Mouse (Mus musculus): Measurements from ENCODE around the gene Dhh. TPM values are rescaled to one million over a fixed set of nuclear protein-coding genes. Genes with fewer than 3 reads are reported as not detected.

The Dhh gene
- total RNA-seq, 2 experiments from 2014 or later, result 1.7 to 1.9 TPM

GRCm38 (mm10) chr15:98853161-98853937, 45.0 kb downstream of the Dhh start:
- intact Hi-C loops (cut with DNase I), result no loop called here

DNA sequence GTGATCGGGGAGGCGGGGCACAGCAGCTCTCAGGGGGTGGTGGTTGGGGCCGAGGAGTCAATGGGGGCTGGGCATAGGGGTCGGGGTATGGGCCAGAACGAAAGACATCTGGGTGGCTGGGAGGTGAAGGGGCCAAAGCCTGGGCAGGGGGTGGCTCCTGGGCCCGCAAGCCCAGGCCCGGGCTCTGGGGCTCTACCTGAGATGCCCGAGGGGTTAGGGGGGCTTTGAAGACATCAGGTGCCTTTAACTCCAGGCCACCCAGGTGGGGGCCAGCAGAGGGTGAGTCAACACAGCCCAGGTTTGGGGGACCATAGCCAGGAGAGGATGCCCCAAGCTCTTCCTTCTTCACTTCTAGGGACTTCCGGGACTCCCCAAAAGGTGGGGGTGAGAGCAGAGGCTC, 45.6 kb downstream of the Dhh start:
- intact Hi-C loops (cut with DNase I), result no loop called here
- DNase-seq, result no peak

More at GRCm38 (mm10) chr15:98853161-98853937, 45.0 kb downstream of the Dhh start:
- DNase-seq, result no peak

DNA sequence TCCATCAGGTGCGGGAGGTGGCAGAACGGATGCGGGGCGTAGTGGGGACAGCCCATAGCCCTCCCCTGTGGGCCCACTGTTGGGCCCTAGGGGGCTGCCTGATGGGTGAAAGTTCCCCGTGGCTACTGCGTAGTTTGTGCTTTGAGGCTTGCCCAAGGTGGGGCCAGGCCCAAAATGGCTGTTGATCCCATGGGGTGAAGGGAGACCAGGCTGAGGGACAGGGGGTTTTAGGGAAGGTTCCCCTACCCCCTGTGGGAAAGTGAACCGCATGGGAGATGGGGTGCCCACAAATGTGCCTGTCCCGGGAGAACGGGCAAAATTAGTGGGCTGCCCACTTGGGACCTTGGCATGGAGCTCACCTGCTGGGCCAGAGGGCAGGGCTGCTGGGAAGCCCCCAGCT, 46.3 kb downstream of the Dhh start:
- intact Hi-C loops (cut with DNase I), result no loop called here
- DNase-seq, result no peak

GRCm38 (mm10) chr15:98851229-98851818, 47.0 kb downstream of the Dhh start:
- DNase-seq, result no peak
- intact Hi-C loops (cut with DNase I), result no loop called here

DNA sequence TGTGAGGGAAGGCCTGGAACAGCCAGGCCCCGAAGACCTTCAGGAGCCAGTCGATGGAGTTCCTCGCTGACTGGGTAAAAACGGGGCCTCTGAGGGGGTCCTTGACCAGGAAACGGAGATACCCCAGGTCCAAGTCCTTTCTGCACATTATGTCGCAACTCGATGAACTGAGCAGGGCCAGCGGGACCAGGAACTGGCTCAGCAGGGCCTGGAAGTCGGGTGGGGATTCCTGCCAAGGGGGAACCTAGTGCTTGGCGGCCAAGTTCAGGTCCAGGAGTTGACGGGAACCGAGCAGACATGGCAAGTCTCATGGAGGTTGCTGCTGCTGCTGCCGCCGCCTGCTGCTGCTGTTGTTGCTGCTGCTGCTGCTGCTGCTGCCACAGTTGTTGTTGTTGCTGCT, 47.7 kb downstream of the Dhh start:
- DNase-seq, result peak in 1 of 2 experiments; percentile 29
- intact Hi-C loops (cut with DNase I), result no loop called here

DNA sequence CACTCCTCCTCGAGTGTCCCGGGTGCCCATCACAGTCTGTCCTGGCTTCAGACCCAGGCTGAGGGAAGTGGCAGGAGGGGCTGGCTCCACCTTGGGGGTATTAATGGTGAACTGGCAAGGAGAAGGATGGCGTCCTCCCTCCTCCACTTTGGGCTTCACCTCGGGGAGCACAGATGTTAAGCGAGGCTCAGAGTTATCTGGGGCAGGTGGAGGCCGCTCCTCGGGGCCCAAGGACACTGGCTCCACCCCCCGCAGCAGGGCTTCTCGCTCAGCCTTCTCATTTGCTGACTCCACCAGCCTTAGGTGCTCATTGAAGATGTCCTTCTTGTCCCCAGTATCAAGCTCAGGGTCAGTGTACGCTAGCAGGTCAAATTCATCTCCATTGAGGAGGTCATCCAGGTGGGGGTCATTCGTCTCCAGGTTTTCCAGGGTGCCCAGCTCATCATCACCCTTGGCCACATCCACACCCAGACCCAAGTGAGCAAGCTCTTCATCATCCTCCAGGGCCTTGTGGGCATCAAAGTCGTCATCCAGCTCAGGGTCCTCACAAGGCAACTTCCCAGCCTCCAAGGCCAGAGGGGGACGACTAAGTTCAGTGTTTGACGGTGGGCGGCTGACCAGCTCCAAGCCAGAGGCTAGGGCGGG, 48.3 kb downstream of the Dhh start:
- intact Hi-C loops (cut with DNase I), result no loop called here

GRCm38 (mm10) chr15:98849165-98849564, 49.2 kb downstream of the Dhh start:
- DNase-seq, result no peak
- intact Hi-C loops (cut with DNase I), result no loop called here

More for the DNA sequence above, 48.3 kb downstream of the Dhh start:
- no peak for DNase-seq

GRCm38 (mm10) chr15:98846140-98846539, 52.2 kb downstream of the Dhh start:
- DNase-seq, result no peak
- intact Hi-C loops (cut with DNase I), result no loop called here

- intact Hi-C loops (cut with DNase I), result no loop called here
Observed at GRCm38 (mm10) chr15:98845149-98845548, 53.2 kb downstream of the Dhh start.

GRCm38 (mm10) chr15:98843595-98844223, 54.6 kb downstream of the Dhh start:
- intact Hi-C loops (cut with DNase I), result no loop called here
- no peak for DNase-seq

More at GRCm38 (mm10) chr15:98845149-98845548, 53.2 kb downstream of the Dhh start:
- no peak for DNase-seq

Other genes starting within 250 kb of the Dhh start
- 10 to 100 TPM; 51.5 to 65.1 TPM for gene Ddx23, start 235.6 kb downstream of the Dhh start, total RNA-seq (2021)
- 1 to 10 TPM; 1.1 to 1.4 TPM for gene Rnd1, start 221.1 kb downstream of the Dhh start, total RNA-seq (2021)
- gene Ccdc65, start 190.3 kb downstream of the Dhh start, total RNA-seq (2021), result under 1 TPM; 0.33 to 0.42 TPM
- gene Fkbp11, start 170.3 kb downstream of the Dhh start, total RNA-seq (2021), result 1 to 10 TPM; 6.2 to 6.7 TPM
- 10 to 100 TPM; 20.8 to 20.9 TPM for gene Arf3, start 135.3 kb downstream of the Dhh start, total RNA-seq (2021)
- gene Wnt10b, start 120.4 kb downstream of the Dhh start, total RNA-seq (2021), result under 1 TPM; 0.27 to 0.33 TPM
- gene Wnt1, start 108.7 kb downstream of the Dhh start, total RNA-seq (2021), result not detected
- under 1 TPM; 0.22 to 0.35 TPM for gene Ddn, start 89.0 kb downstream of the Dhh start, total RNA-seq (2021)
- gene Prkag1, start 67.0 kb downstream of the Dhh start, total RNA-seq (2021), result 100 to 1,000 TPM in 1 of 2 experiments, 10 to 100 TPM in 1; 99.8 to 112 TPM
- 10 to 100 TPM; 56.9 to 60.3 TPM for gene Kmt2d, start 27.3 kb downstream of the Dhh start, total RNA-seq (2021)
- 1 to 10 TPM; 3.0 to 4.3 TPM for gene Rhebl1, start 4.0 kb downstream of the Dhh start, total RNA-seq (2021)
- gene Lmbr1l, start 19.7 kb upstream of the Dhh start, total RNA-seq (2021), result 10 to 100 TPM; 15.0 TPM
- gene Tuba1b, start 36.0 kb upstream of the Dhh start, total RNA-seq (2021), result 100 to 1,000 TPM; 130 to 145 TPM
- gene Gm49450, start 55.0 kb upstream of the Dhh start, total RNA-seq (2021), result not detected
- gene Tuba1a, start 55.2 kb upstream of the Dhh start, total RNA-seq (2021), result 10 to 100 TPM; 73.0 to 74.5 TPM
- gene Tuba1c, start 131.4 kb upstream of the Dhh start, total RNA-seq (2021), result 10 to 100 TPM; 29.7 to 33.9 TPM
- gene Prph, start 156.6 kb upstream of the Dhh start, total RNA-seq (2021), result under 1 TPM; 0.14 to 0.94 TPM
- gene Troap, start 176.0 kb upstream of the Dhh start, total RNA-seq (2021), result under 1 TPM; 0.33 to 0.49 TPM
- not detected for gene C1ql4, start 189.3 kb upstream of the Dhh start, total RNA-seq (2021)
- under 1 TPM; 0.22 to 0.36 TPM for gene Dnajc22, start 194.6 kb upstream of the Dhh start, total RNA-seq (2021)
- 1 to 10 TPM; 6.6 to 7.9 TPM for gene Spats2, start 227.4 kb upstream of the Dhh start, total RNA-seq (2021)

Data from heart, postnatal 36 days (tissue).